Mouse (Mus musculus): ENCODE data around the gene Prlh.
A peak's percentile ranks its signal among the peaks of the same experiment; 100 is the strongest.

The Prlh gene

GRCm38 (mm10) chr1:90952808-90953207 lies at the start of gene Prlh:
TSS of gene Prlh (plus strand) at chr1:90953108.
- DNase-seq (ENCODE audit: low spot score), result no peak

GRCm38 (mm10) chr1:90903211-90903945 lies 49.5 kb upstream of the Prlh start:
- no peak for DNase-seq (ENCODE audit: low spot score)

DNA sequence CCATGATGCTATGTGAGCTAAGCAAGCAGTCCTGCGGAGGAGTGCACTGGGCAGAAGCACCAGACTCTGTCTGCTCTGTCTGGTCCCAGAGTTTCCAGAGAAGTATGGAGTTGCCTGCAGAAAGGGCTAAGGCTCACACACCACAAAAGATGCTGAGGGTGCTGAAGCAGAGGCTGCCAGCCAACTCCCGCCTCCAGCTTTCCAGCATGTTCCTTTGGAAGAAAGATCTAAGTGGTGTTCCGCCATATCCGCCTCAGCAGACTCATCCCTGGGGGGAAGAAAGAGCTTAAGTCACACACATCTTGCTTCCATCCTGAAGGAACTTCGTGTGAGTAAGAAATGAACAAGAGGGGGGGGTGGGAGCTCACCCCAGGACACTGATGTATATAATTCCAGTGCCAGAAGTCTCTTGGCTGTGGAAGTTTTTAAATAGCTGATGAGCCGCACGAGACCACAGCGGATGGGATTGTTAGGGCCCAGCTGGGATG lies 48.9 kb upstream of the Prlh start:
- DNase-seq (ENCODE audit: low spot score), result no peak

DNA sequence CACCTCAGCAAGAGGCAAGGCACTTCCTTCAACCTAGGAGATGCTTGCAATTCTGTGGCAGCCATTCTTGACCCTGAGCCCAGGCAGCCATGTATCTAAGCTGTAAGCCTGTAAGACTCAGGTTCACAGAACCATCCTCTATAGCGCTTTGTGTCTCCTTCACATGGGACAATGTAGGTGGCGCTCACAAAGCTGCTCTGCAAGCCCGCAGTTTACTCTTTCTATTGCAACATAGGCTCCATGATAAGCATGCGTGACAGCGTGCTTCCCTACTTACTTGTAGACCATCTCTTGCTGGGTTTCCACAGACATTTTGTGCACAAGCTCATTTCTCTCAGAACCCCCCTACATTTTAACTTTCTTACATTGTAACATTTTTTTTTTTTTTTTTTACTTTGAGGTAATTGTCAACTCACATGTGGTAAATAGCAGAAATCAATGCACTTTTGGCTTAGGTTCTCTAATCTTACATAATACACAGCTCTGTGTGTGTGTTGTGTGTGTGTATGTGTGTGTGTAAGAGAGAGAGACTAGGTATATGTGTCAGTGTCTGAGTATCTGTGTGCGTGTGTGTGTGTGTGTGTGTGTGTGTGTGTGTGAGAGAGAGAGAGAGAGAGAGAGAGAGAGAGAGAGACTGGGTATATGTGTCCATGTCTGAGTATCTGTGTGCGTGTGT lies 48.0 kb upstream of the Prlh start:
- DNase-seq (ENCODE audit: low spot score), result no peak

- peak; percentile 51 for DNase-seq (ENCODE audit: low spot score)
Observed at GRCm38 (mm10) chr1:90906357-90906756, 46.6 kb upstream of the Prlh start.

GRCm38 (mm10) chr1:90909161-90909560 lies 43.7 kb upstream of the Prlh start:
- DNase-seq (ENCODE audit: low spot score), result no peak

DNA sequence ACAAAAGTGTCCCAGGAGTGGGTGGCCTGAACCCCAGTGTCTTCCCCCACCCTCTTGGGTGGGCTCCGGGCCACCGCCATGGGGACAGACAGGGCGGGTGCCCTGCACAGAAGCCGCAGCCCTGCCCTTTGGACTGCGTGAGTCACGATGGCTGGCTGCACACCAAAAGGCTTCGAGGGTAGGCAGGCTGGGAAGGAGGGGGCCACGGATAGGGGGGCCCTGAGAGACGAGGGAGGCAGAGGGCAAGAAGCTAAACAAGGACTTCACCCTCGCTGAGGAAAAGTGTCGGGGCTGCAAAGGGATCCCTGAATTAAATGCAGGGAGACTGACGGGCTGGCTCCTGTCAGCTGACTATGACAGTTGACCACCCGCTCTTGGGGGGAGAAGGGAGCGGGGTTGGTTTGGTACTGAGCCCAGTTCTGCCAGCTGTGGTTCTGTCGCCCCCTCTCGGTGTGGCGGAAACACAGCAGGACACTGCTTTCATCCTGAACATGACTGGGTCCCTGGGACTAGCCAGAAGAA lies 43.2 kb upstream of the Prlh start:
- no peak for DNase-seq (ENCODE audit: low spot score)

GRCm38 (mm10) chr1:90913231-90913630 lies 39.7 kb upstream of the Prlh start:
- no peak for DNase-seq (ENCODE audit: low spot score)

GRCm38 (mm10) chr1:90914948-90915569 lies 37.8 kb upstream of the Prlh start, which contains the start of gene Mlph:
TSS of gene Mlph (plus strand) at chr1:90915085.
- peak; percentile 36 for DNase-seq (ENCODE audit: low spot score)

GRCm38 (mm10) chr1:90917509-90917908 lies 35.4 kb upstream of the Prlh start:
- no peak for DNase-seq (ENCODE audit: low spot score)

GRCm38 (mm10) chr1:90921687-90922086 lies 31.2 kb upstream of the Prlh start:
- DNase-seq (ENCODE audit: low spot score), result no peak

- no peak for DNase-seq (ENCODE audit: low spot score)
Observed at GRCm38 (mm10) chr1:90926030-90926429, 26.9 kb upstream of the Prlh start.

- DNase-seq (ENCODE audit: low spot score), result no peak
Observed at GRCm38 (mm10) chr1:90927308-90927707, 25.6 kb upstream of the Prlh start.

DNA sequence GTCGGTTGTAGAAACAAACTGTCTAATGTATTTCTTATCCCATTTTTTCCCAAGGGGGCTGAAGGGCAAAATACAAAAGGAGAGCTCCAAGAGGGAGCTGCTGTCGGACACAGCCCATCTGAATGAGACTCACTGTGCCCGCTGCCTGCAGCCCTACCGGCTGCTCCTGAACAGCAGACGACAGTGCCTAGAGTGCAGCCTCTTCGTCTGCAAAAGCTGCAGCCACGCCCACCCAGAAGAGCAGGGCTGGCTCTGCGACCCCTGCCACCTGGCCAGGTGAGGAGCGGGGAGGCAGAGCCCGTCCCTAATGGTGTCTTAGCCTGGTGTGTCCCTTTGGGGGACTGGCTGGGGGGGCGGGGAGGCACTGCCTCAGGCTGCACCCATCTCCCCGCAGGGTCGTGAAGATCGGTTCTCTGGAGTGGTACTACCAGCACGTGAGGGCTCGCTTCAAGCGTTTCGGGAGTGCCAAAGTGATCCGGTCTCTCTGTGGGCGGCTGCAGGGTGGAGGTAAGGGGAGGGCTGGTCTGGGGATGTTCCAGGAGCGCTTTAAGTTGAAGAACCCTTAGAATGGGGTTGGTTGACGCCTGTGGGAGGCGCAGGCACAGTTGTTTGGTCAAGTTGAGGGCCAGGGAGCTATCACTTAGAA lies 24.9 kb upstream of the Prlh start:
- no peak for DNase-seq (ENCODE audit: low spot score)

GRCm38 (mm10) chr1:90928575-90928934 lies 24.4 kb upstream of the Prlh start:
- peak; percentile 87 for DNase-seq (ENCODE audit: low spot score)

GRCm38 (mm10) chr1:90933001-90933400 lies 19.9 kb upstream of the Prlh start:
- no peak for DNase-seq (ENCODE audit: low spot score)

- no peak for DNase-seq (ENCODE audit: low spot score)
Observed at GRCm38 (mm10) chr1:90936990-90937389, 15.9 kb upstream of the Prlh start.

DNA sequence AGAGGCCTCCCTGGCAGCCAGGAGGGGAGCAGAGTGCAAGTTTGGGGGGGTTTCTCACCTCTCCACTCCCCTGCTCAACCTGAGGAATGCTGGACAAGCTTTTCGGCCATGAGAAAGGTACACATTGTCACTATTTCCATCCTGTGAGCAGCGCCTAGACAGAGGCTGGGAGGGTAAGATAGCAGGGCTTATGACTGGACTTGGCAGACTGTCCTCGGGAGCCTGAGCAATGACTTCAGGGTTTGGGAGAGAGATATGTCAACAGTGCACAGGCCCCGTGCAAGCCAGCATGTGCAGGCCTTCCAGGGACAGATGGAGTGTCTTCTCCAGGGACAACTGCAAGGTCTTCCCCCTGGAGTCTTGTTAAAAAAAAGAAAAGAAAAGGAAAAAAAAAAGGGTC lies 12.9 kb upstream of the Prlh start:
- DNase-seq (ENCODE audit: low spot score), result no peak

GRCm38 (mm10) chr1:90945171-90945570 lies 7.7 kb upstream of the Prlh start:
- no peak for DNase-seq (ENCODE audit: low spot score)

GRCm38 (mm10) chr1:90947252-90947651 lies 5.7 kb upstream of the Prlh start:
- DNase-seq (ENCODE audit: low spot score), result no peak

DNA sequence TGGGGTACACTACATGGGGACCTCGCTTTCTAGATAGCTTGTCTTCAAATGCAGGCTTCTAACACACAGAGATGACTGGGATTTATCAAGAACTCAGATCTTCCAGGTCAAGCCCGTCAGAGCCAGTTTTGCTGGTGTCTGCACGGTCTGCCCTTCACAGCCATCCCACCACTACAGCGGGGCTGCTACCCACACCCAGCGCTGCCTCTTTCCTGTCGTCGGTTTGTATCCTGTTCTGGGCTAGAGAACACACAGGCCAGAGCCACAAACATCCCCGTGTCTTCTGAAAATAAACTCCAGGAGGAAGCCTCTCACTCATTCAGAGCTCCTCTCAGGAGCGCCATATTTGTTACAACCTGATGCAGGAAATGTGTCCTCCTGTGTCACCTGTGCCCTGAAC lies 3.6 kb upstream of the Prlh start:
- DNase-seq (ENCODE audit: low spot score), result no peak

- DNase-seq (ENCODE audit: low spot score), result no peak
Observed at GRCm38 (mm10) chr1:90951670-90952069, 1.2 kb upstream of the Prlh start.
